Mouse (Mus musculus): ENCODE results near the gene Kcnh7. TPM values are rescaled to one million over a fixed set of nuclear protein-coding genes. Genes with fewer than 3 reads are reported as not detected.

Gene Kcnh7
- 0.44 and 0.66 TPM in 2 replicates for polyA plus RNA-seq (2014; fragmentation: Nextera tagmentation; extraction: Ambion mirVana)

DNA sequence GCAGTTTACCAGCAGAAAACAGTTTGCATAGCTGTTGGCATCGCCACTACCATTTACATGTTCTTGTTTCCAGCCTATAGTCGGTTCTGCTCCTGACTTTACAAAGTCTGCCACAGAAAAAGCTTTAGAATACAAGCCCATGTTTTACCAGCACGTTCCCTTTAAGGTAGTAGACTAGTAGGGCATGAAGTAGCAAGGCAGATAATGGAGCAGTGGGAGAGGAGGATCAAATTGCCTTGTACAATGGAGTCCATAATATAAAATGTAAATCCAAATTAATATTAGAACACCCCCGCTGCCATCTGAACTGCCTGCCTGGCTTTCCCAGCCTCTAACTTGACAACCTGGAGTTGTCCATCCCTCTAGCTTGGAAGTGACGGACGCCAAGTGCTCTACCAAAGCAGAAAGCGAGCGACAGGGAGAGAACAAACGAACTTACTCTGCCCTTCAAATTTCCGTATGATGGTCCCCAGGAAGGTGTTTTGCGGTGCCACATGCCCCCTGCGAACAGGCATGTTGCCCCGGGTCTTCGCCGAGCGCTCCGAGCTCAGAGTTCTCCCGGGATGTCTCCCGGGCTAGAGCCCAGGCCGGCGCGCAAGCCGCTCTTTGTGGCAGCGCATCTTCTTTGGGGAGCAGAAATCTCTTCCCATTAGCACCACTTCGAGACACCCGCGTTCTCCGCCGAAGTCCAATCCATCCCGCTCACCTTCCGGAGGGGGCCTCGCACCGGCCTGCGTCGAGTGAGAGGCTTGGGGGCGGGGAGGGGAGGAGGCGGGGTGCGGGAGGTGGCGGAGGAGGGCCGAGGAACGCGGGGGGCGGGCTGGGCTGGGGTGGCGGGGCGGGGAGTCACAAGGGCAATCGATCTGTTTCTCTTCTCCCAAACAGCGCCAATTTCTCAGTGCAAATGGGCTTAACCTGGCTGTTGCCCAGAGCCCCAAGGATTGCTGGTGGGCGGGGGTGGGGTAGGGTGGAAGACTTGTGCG, at the start of gene Kcnh7:
Gene Kcnh7, minus strand, starts transcription at position 725 of the 983 bp plus-strand sequence.
- Histone ChIP-seq H3K4me3 (ENCODE audit: low read depth, low read length) (peak within 1 kb of the TSS; percentile 38), H3K9ac (ENCODE audit: low read length) (no peak within 1 kb of the TSS), H3K27ac (ENCODE audit: low read depth) (no peak within 1 kb of the TSS), H3K27me3 (replicated peaks; ENCODE audit: control insufficient read depth, insufficient read depth, low read length) (peaks cover 22% of the 10 kb centered on the region), H3K4me1 (replicated peaks; ENCODE audit: control insufficient read depth, insufficient read depth, low read length) (peaks cover 3% of the 10 kb centered on the region; the same call in 1 of the 2 replicates), H3K36me3 (ENCODE audit: control insufficient read depth, insufficient read depth, low read length) (no peaks in the 10 kb centered on the region), H3K9me3 (ENCODE audit: control insufficient read depth, low read length) (no peaks in the 10 kb centered on the region), H3K4me2 (ENCODE audit: low read length) (peak within 1 kb of the TSS; percentile 71)
- DNase-seq (ENCODE audit: low spot score) = peak; percentile 57
- peak; percentile 53; the same call in 1 of the 2 replicates for ATAC-seq (replicated peaks; ENCODE audit: low FRiP score, low TSS enrichment, low read depth)
- 1% methylated on average over 45 of the region's 49 CpGs for WGBS

DNA sequence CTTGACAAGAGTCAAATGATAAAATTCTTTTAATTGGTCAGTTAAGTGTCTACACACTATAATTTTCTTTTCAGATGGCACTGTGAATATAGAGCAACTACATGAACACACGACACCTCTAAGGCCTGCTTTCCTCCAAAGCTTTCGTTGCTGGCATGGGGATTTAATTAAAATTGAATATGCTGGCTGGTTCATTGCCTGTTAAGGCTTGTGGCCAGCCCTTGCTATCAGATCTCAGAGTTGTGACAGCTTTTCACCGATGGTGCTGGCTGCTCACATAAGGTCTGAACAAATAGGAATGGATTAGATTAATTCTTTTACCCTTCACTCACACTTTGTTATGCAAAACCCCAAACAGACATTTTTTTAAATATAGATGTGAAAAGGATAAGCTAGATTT, 23.3 kb upstream of the Kcnh7 start:
- H3K27me3 ChIP-seq (replicated peaks; ENCODE audit: control insufficient read depth, insufficient read depth, low read length) = no peaks in the 10 kb centered on the region
- no peaks in the 10 kb centered on the region for H3K9me3 ChIP-seq (ENCODE audit: control insufficient read depth, low read length)
- ATAC-seq (replicated peaks; ENCODE audit: low FRiP score, low TSS enrichment, low read depth) = no peak
- DNase-seq (ENCODE audit: low spot score) = no peak
- no peak overlapping the region for H3K27ac ChIP-seq (ENCODE audit: low read depth)
- H3K4me3 ChIP-seq (ENCODE audit: low read depth, low read length) = no peak overlapping the region
- H3K4me2 ChIP-seq (ENCODE audit: low read length) = no peak overlapping the region
- no peaks in the 10 kb centered on the region for H3K36me3 ChIP-seq (ENCODE audit: control insufficient read depth, insufficient read depth, low read length)
- H3K4me1 ChIP-seq (replicated peaks; ENCODE audit: control insufficient read depth, insufficient read depth, low read length) = no peaks in the 10 kb centered on the region
- no peak overlapping the region for H3K9ac ChIP-seq (ENCODE audit: low read length)
- 83% methylated on average over 3 of the region's 3 CpGs for WGBS

DNA sequence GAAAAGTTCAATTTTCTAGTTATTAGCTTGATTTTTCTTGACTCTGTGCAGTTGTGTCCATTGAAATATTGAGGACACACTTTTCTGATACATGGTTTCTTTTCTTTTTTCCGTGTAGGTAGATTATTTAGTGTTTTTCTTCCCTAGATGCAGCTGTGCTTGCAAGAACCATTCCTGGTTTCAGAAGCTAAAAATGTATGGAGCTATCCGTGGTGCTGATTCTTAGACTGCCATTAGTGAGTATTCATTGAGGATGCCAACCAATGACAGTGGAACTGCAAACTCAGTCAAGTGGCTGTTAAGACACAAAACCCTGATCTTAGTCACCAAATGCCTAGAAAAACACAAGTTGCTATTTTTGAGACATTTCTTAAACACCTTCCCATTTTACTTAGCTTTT, 1.9 kb upstream of the Kcnh7 start:
- Histone ChIP-seq H3K27me3 (replicated peaks; ENCODE audit: control insufficient read depth, insufficient read depth, low read length) (peaks cover 22% of the 10 kb centered on the region), H3K9ac (ENCODE audit: low read length) (no peak overlapping the region), H3K27ac (ENCODE audit: low read depth) (no peak overlapping the region), H3K9me3 (ENCODE audit: control insufficient read depth, low read length) (no peaks in the 10 kb centered on the region), H3K4me3 (ENCODE audit: low read depth, low read length) (no peak overlapping the region), H3K4me2 (ENCODE audit: low read length) (no peak overlapping the region), H3K4me1 (replicated peaks; ENCODE audit: control insufficient read depth, insufficient read depth, low read length) (peaks cover 3% of the 10 kb centered on the region; the same call in 1 of the 2 replicates), H3K36me3 (ENCODE audit: control insufficient read depth, insufficient read depth, low read length) (no peaks in the 10 kb centered on the region)
- ATAC-seq (replicated peaks; ENCODE audit: low FRiP score, low TSS enrichment, low read depth) (no peak), DNase-seq (ENCODE audit: low spot score) (no peak)
- WGBS = 2% methylated on average over 2 of the region's 2 CpGs

DNA sequence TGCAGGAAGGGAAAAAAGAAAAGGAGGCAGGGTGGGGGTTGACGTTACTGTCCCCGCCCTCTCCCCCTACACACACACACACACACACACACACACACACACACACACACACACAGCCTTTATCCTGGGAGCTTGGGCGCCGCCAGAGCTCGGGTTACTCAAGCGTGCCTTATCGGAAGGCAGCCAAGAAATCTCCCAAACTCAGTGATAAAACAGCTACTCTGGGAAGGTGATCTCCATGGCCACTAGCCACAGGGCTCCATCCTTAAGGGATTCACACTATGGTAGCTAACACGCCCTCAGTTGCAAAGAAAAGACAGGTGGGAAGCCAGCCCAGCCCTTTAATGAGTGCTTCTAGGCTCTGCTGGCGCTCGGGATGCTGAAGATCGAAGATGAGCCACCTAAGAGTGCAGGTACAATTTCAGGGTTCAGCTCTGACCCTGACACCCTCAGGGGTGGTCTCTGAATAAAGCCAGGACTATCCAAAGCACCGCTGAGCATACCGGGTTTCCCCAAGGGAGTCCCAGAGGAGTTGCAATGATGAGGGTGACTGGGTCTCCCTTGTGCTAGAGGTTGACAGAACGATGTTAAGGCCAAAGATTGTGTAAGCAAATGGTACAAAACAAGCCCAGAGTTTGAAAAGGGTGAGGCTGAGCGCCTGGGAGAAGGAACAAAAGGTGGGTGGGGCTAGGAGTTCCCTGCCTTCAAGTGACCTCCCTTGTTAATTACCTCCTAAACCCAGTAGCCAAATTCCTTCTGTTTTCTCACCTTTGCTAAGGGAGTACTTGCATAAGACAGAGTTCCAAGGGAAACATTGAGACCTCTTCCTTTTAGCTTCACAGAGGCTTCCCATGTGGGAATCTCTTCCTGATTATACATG, 704 bp upstream of the Kcnh7 start:
- Histone ChIP-seq H3K36me3 (ENCODE audit: control insufficient read depth, insufficient read depth, low read length) (no peaks in the 10 kb centered on the region), H3K4me2 (ENCODE audit: low read length) (peak overlapping the region; percentile 71), H3K9me3 (ENCODE audit: control insufficient read depth, low read length) (no peaks in the 10 kb centered on the region), H3K4me3 (ENCODE audit: low read depth, low read length) (peak overlapping the region; percentile 38), H3K27ac (ENCODE audit: low read depth) (no peak overlapping the region), H3K9ac (ENCODE audit: low read length) (no peak overlapping the region), H3K4me1 (replicated peaks; ENCODE audit: control insufficient read depth, insufficient read depth, low read length) (peaks cover 3% of the 10 kb centered on the region; the same call in 1 of the 2 replicates), H3K27me3 (replicated peaks; ENCODE audit: control insufficient read depth, insufficient read depth, low read length) (peaks cover 22% of the 10 kb centered on the region)
- ATAC-seq (replicated peaks; ENCODE audit: low FRiP score, low TSS enrichment, low read depth) (0 out of 2 replicates have a peak, but pooled peaks have one; percentile 15), DNase-seq (ENCODE audit: low spot score) (peak; percentile 51)
- WGBS = 1% methylated on average over 13 of the region's 15 CpGs

- H3K4me3 ChIP-seq (ENCODE audit: low read depth, low read length) = no peak overlapping the region
- H3K27me3 ChIP-seq (replicated peaks; ENCODE audit: control insufficient read depth, insufficient read depth, low read length) = no peaks in the 10 kb centered on the region
- H3K36me3 ChIP-seq (ENCODE audit: control insufficient read depth, insufficient read depth, low read length) = no peaks in the 10 kb centered on the region
- no peak overlapping the region for H3K27ac ChIP-seq (ENCODE audit: low read depth)
- DNase-seq (ENCODE audit: low spot score) = no peak
- H3K9me3 ChIP-seq (ENCODE audit: control insufficient read depth, low read length) = no peaks in the 10 kb centered on the region
- no peaks in the 10 kb centered on the region; the same call in 1 of the 2 replicates for H3K4me1 ChIP-seq (replicated peaks; ENCODE audit: control insufficient read depth, insufficient read depth, low read length)
- no peak overlapping the region for H3K9ac ChIP-seq (ENCODE audit: low read length)
- H3K4me2 ChIP-seq (ENCODE audit: low read length) = no peak overlapping the region
- no peak for ATAC-seq (replicated peaks; ENCODE audit: low FRiP score, low TSS enrichment, low read depth)
Observed at GRCm38 (mm10) chr2:63153701-63154100, 30.4 kb downstream of the Kcnh7 start.

DNA sequence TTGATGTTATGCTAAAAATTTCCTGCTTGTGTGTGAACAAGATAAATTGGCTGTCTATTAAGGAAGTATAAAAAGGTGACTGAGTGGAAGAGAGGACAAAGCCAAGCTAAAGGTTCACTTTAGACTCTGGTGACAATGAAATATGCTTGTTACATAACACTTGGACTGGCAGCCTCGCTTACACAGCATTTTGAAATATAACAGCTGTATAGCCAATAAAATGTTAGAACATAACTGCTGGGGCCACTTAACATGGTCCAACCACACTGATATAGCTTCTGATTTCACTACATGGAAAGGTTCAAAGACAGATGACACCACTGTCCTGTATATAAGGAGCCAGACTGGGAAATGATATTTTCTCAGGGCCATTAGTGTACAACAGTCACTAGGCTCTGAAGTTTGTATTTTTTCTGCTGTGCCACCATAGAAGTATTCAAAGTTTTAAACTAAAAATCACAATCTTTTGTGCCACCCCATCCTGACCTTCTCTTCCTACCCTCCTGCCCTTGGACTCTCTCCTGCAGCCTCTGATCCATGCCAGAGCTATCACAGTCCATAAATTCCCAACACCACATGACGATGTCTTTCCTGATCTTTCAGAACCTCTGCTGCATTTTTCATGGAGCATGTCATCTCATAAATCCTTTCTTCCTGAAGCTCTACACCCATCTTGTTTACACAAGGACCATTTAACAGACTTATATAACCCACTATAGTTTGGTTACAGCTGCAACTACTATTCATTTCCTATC, 56.1 kb downstream of the Kcnh7 start:
- no peaks in the 10 kb centered on the region for H3K9me3 ChIP-seq (ENCODE audit: control insufficient read depth, low read length)
- no peak overlapping the region for H3K4me2 ChIP-seq (ENCODE audit: low read length)
- H3K36me3 ChIP-seq (ENCODE audit: control insufficient read depth, insufficient read depth, low read length) = no peaks in the 10 kb centered on the region
- ATAC-seq (replicated peaks; ENCODE audit: low FRiP score, low TSS enrichment, low read depth) (no peak), DNase-seq (ENCODE audit: low spot score) (no peak)
- 31% methylated on average over 2 of the region's 2 CpGs for WGBS
- no peaks in the 10 kb centered on the region for H3K27me3 ChIP-seq (replicated peaks; ENCODE audit: control insufficient read depth, insufficient read depth, low read length)
- H3K27ac ChIP-seq (ENCODE audit: low read depth) = no peak overlapping the region
- H3K4me1 ChIP-seq (replicated peaks; ENCODE audit: control insufficient read depth, insufficient read depth, low read length) = no peaks in the 10 kb centered on the region
- no peak overlapping the region for H3K9ac ChIP-seq (ENCODE audit: low read length)
- H3K4me3 ChIP-seq (ENCODE audit: low read depth, low read length) = no peak overlapping the region

DNA sequence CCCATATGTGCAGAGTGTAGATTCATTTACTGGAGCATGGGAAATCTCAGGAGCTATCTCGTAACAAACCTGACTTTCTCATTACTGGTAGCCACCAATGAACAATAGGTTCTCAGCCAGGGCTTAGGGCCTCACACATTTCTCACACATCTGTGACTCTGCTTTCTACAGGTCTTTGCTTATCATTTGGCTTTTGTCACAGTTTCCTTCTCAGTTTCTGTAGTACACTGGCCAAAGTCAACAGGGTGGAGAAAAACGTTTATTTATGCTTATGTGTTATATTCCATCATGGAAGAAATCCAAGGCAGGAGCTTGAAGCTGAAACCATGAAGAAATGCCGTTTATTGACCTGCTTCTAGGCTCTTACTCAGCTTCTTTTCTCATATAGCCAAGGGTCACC, 63.8 kb downstream of the Kcnh7 start:
- DNase-seq (ENCODE audit: low spot score) (no peak), ATAC-seq (replicated peaks; ENCODE audit: low FRiP score, low TSS enrichment, low read depth) (no peak)
- no peaks in the 10 kb centered on the region for H3K36me3 ChIP-seq (ENCODE audit: control insufficient read depth, insufficient read depth, low read length)
- H3K4me1 ChIP-seq (replicated peaks; ENCODE audit: control insufficient read depth, insufficient read depth, low read length) = no peaks in the 10 kb centered on the region
- H3K27me3 ChIP-seq (replicated peaks; ENCODE audit: control insufficient read depth, insufficient read depth, low read length) = no peaks in the 10 kb centered on the region
- no peak overlapping the region for H3K27ac ChIP-seq (ENCODE audit: low read depth)
- 78% methylated on average over 3 of the region's 3 CpGs for WGBS
- H3K9me3 ChIP-seq (ENCODE audit: control insufficient read depth, low read length) = no peaks in the 10 kb centered on the region
- no peak overlapping the region for H3K4me2 ChIP-seq (ENCODE audit: low read length)
- H3K4me3 ChIP-seq (ENCODE audit: low read depth, low read length) = no peak overlapping the region
- H3K9ac ChIP-seq (ENCODE audit: low read length) = no peak overlapping the region

Data from intestine, embryonic 14.5 days (tissue).